17 mouse cellular contexts compared by ENCODE assay signal in genomic region chr14:120626936-120627277, GRCm38 (mm10).
A peak's percentile ranks its signal among the peaks of the same experiment; 100 is the strongest.
DNase-seq lines count a peak whose midpoint lies in the region; ATAC-seq and TF ChIP-seq lines count a peak whose summit lies in the region.
"Had no signal": no experiment of that assay in that cellular context is flagged by ENCODE, and none has a peak within 500 bp of the region (broad histone marks: within the 10 kb centered on the region; RNA-seq: fewer than 3 reads in every experiment).

No protein-coding gene starts in this region.

- no peak overlapping the region for H3K9ac ChIP-seq in hindbrain, embryonic 12.5 days
- no peak overlapping the region for H3K9ac ChIP-seq in hindbrain, embryonic 16.5 days (ENCODE audit: low read depth, low read length)
- H3K9ac ChIP-seq: embryonic facial prominence, embryonic 15.5 days; liver, embryonic 13.5 days; neural tube, embryonic 12.5 days had no signal

- TF ChIP-seq CTCF in left cerebral cortex, adult 2 months (IDR thresholded peaks at IDR 0.05), result no peak

- 0 out of 2 replicates have a peak overlapping the region, but pooled peaks have one; percentile 41 for H3K27ac ChIP-seq in hindbrain, embryonic 10.5 days
- H3K27ac ChIP-seq in hindbrain, embryonic 12.5 days, result no peak overlapping the region
- H3K27ac ChIP-seq in hindbrain, embryonic 16.5 days (ENCODE audit: low read depth, low read length), result peak overlapping the region; percentile 79
- H3K27ac ChIP-seq in left cerebral cortex, adult 2 months, result no peak overlapping the region
- H3K27ac ChIP-seq: embryonic facial prominence, embryonic 15.5 days; liver, embryonic 13.5 days; neural tube, embryonic 12.5 days had no signal

- H3K27me3 ChIP-seq in hindbrain, embryonic 10.5 days (ENCODE audit: insufficient read depth, poor library complexity, severe bottlenecking), result no peaks in the 10 kb centered on the region
- H3K27me3 ChIP-seq in hindbrain, embryonic 12.5 days, result no peaks in the 10 kb centered on the region
- H3K27me3 ChIP-seq in hindbrain, embryonic 16.5 days (replicated peaks; ENCODE audit: control insufficient read depth, insufficient read depth, low read length), result no peaks in the 10 kb centered on the region
- H3K27me3 ChIP-seq: embryonic facial prominence, embryonic 15.5 days; liver, embryonic 13.5 days; neural tube, embryonic 12.5 days had no signal

- no peak for ATAC-seq in hindbrain, embryonic 12.5 days (ENCODE audit: low FRiP score)
- ATAC-seq in hindbrain, embryonic 16.5 days, result peak; percentile 64
- no peak for ATAC-seq in cerebellum, adult (ENCODE audit: insufficient number of reproducible peaks, low FRiP score, low TSS enrichment)
- ATAC-seq: CD4-positive, CD25-positive, alpha-beta regulatory T cell, adult 4 months had no signal

- no peaks in the 10 kb centered on the region for H3K9me3 ChIP-seq in hindbrain, embryonic 10.5 days
- H3K9me3 ChIP-seq in hindbrain, embryonic 12.5 days (replicated peaks), result no peaks in the 10 kb centered on the region
- H3K9me3 ChIP-seq in hindbrain, embryonic 16.5 days (ENCODE audit: control insufficient read depth, low read length), result no peaks in the 10 kb centered on the region
- H3K9me3 ChIP-seq: embryonic facial prominence, embryonic 15.5 days; liver, embryonic 13.5 days; neural tube, embryonic 12.5 days had no signal

- WGBS in hindbrain, embryonic 10.5 days, result 80% methylated on average over 4 of the region's 4 CpGs
- 71% methylated on average over 4 of the region's 4 CpGs for WGBS in hindbrain, embryonic 12.5 days
- WGBS in hindbrain, embryonic 16.5 days, result 63% methylated on average over 4 of the region's 4 CpGs

- no peak overlapping the region for H3K4me2 ChIP-seq in hindbrain, embryonic 12.5 days (replicated peaks)
- H3K4me2 ChIP-seq in hindbrain, embryonic 16.5 days (ENCODE audit: low read length), result no peak overlapping the region
- H3K4me2 ChIP-seq: embryonic facial prominence, embryonic 15.5 days; heart, embryonic 11.5 days; liver, embryonic 13.5 days; neural tube, embryonic 12.5 days had no signal

- intact Hi-C loops in left cerebral cortex, adult 2 months (cut with DNase I), result no loop called here

- H3K36me3 ChIP-seq in hindbrain, embryonic 10.5 days, result no peaks in the 10 kb centered on the region
- no peaks in the 10 kb centered on the region for H3K36me3 ChIP-seq in hindbrain, embryonic 12.5 days
- no peaks in the 10 kb centered on the region for H3K36me3 ChIP-seq in hindbrain, embryonic 16.5 days (ENCODE audit: control insufficient read depth, insufficient read depth, low read length)
- H3K36me3 ChIP-seq: embryonic facial prominence, embryonic 15.5 days; liver, embryonic 13.5 days; neural tube, embryonic 12.5 days had no signal

- DNase-seq in hindbrain, embryonic 10.5 days (ENCODE audit: low spot score), result no peak
- peak; percentile 10 for DNase-seq in retina, embryonic 14.5 days (ENCODE audit: low spot score)
- DNase-seq in retina, postnatal 1 day, result no peak
- no peak for DNase-seq in left cerebral cortex, adult 2 months (ENCODE audit: extremely low spot score in 1 of 2, low spot score in 2 of 2)
- DNase-seq: adrenal gland, postnatal 14 days; cerebellum, adult 9-10 months; gastrocnemius, postnatal 14 days; heart, adult 11 months; liver, embryonic 13.5 days; thymus, postnatal 14 days had no signal

- peaks cover 5% of the 10 kb centered on the region; the same call in 1 of the 2 replicates for H3K4me1 ChIP-seq in hindbrain, embryonic 10.5 days (replicated peaks)
- no peaks in the 10 kb centered on the region for H3K4me1 ChIP-seq in hindbrain, embryonic 12.5 days
- peaks cover 8% of the 10 kb centered on the region; the same call in 1 of the 2 replicates for H3K4me1 ChIP-seq in hindbrain, embryonic 16.5 days (ENCODE audit: control insufficient read depth, insufficient read depth, low read depth, low read length)
- H3K4me1 ChIP-seq: embryonic facial prominence, embryonic 15.5 days; liver, embryonic 13.5 days; neural tube, embryonic 12.5 days had no signal

- H3K4me3 ChIP-seq in hindbrain, embryonic 10.5 days, result no peak overlapping the region
- H3K4me3 ChIP-seq in hindbrain, embryonic 12.5 days, result no peak overlapping the region
- no peak overlapping the region for H3K4me3 ChIP-seq in hindbrain, embryonic 16.5 days (ENCODE audit: low read length)
- no peak overlapping the region for H3K4me3 ChIP-seq in left cerebral cortex, adult 2 months
- H3K4me3 ChIP-seq: embryonic facial prominence, embryonic 15.5 days; liver, embryonic 13.5 days; neural tube, embryonic 12.5 days had no signal

Comparison
In these comparisons a context has a peak if more than half of its experiments do, and no peak if none do; other contexts are left out.
1. H3K27ac ChIP-seq: peak in hindbrain, embryonic 10.5 days (single experiment) and hindbrain, embryonic 16.5 days (single experiment); none in hindbrain, embryonic 12.5 days (single experiment) and left cerebral cortex, adult 2 months (single experiment).